Mouse (Mus musculus): Measurements from ENCODE around the gene Aff1. TPM values are rescaled to one million over a fixed set of nuclear protein-coding genes. Genes with fewer than 3 reads are reported as not detected.
A peak's percentile ranks its signal among the peaks of the same experiment; 100 is the strongest.

Aff1 gene
- total and polyA plus RNA-seq, 3 experiments: 10.5 to 46.9 (median 37.4) TPM

GRCm38 (mm10) chr5:103806851-103807578 is 114.8 kb downstream of the Aff1 start:
- no peak overlapping the region for H3K4me3 ChIP-seq
- H3K27ac ChIP-seq: peak overlapping the region; percentile 21
- intact Hi-C loops (cut with DNase I): no loop called here
- H3K36me3 ChIP-seq (ENCODE audit: control insufficient read depth, insufficient read depth, low read length): peaks cover 7% of the 10 kb centered on the region
- 0 out of 2 replicates have a peak, but pooled peaks cover 2% of the 10 kb centered on the region for H3K79me2 ChIP-seq (replicated peaks; ENCODE audit: control insufficient read depth, insufficient read depth, low read length)
- no peak overlapping the region for H3K9ac ChIP-seq (ENCODE audit: low read depth, low read length)
- H3K4me1 ChIP-seq (ENCODE audit: control insufficient read depth, insufficient read depth, low read length): peaks cover 19% of the 10 kb centered on the region
- no peak for DNase-seq
- TF ChIP-seq CTCF (IDR thresholded peaks at IDR 0.05) (no peak), POLR2A (IDR thresholded peaks at IDR 0.05; ENCODE audit: insufficient read depth, low read depth, low read length) (no peak), EP300 (IDR thresholded peaks at IDR 0.05; ENCODE audit: insufficient read depth, low read depth, low read length) (no peak)
- WGBS: 52% methylated on average over 17 of the region's 17 CpGs
- H3K27me3 ChIP-seq (ENCODE audit: control insufficient read depth, insufficient read depth, low read length): no peaks in the 10 kb centered on the region

DNA sequence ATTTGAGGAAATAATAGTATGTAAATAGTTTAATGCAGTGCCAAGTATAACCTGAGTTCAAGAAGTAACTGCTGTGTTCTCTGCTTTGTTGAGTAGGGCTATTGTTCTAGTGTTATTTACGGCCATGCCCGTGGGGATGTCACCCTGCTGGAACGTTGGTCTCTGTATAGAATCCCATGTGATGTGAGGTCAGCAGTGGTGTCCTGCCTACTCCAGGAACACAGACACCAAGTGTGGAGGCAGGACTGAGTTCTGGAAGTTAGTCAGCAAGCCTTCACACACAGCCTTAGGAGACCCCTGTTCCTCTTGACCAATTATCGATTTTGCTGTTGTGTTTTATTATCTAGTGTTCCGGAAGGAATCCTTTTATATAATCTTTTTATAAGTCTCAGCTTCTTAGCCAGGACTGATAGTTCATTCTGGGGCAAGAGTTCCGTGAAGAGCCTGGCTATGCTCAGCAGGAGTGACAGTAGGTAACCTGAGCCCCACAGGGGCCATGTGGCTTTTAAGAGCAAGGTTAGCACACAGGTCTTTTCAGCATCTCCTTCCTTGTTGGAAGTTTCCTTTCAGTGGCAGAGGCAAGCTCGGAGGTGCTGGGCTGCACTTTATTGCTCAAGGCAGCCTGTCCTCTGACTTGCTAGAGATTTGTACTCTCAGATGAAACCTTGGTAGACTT is 115.6 kb downstream of the Aff1 start:
- 46% methylated on average over 7 of the region's 7 CpGs for WGBS
- Histone ChIP-seq H3K27ac (peak overlapping the region; percentile 21), H3K79me2 (replicated peaks; ENCODE audit: control insufficient read depth, insufficient read depth, low read length) (0 out of 2 replicates have a peak, but pooled peaks cover 2% of the 10 kb centered on the region), H3K27me3 (ENCODE audit: control insufficient read depth, insufficient read depth, low read length) (no peaks in the 10 kb centered on the region), H3K9ac (ENCODE audit: low read depth, low read length) (no peak overlapping the region), H3K4me3 (no peak overlapping the region), H3K36me3 (ENCODE audit: control insufficient read depth, insufficient read depth, low read length) (peaks cover 7% of the 10 kb centered on the region), H3K4me1 (ENCODE audit: control insufficient read depth, insufficient read depth, low read length) (peaks cover 19% of the 10 kb centered on the region)
- DNase-seq: no peak
- intact Hi-C loops (cut with DNase I): loop anchor here (2.0 kb wide), 1 partner anchor 13 kb away; no protein-coding TSS in a partner anchor
- TF ChIP-seq CTCF (IDR thresholded peaks at IDR 0.05): no peak
- 0 out of 2 replicates have a peak, but pooled peaks have one; percentile 21 for TF ChIP-seq EP300 (IDR thresholded peaks at IDR 0.05; ENCODE audit: insufficient read depth, low read depth, low read length)
- no peak for TF ChIP-seq POLR2A (IDR thresholded peaks at IDR 0.05; ENCODE audit: insufficient read depth, low read depth, low read length)

- Histone ChIP-seq H3K27ac (no peak overlapping the region), H3K9ac (ENCODE audit: low read depth, low read length) (no peak overlapping the region), H3K79me2 (replicated peaks; ENCODE audit: control insufficient read depth, insufficient read depth, low read length) (peaks cover 4% of the 10 kb centered on the region; the same call in 1 of the 2 replicates), H3K4me1 (ENCODE audit: control insufficient read depth, insufficient read depth, low read length) (peaks cover 24% of the 10 kb centered on the region), H3K27me3 (ENCODE audit: control insufficient read depth, insufficient read depth, low read length) (no peaks in the 10 kb centered on the region), H3K4me3 (no peak overlapping the region), H3K36me3 (ENCODE audit: control insufficient read depth, insufficient read depth, low read length) (peaks cover 8% of the 10 kb centered on the region)
- DNase-seq: no peak
- no peak for TF ChIP-seq POLR2A (IDR thresholded peaks at IDR 0.05; ENCODE audit: insufficient read depth, low read depth, low read length)
- TF ChIP-seq CTCF (IDR thresholded peaks at IDR 0.05): no peak
- TF ChIP-seq EP300 (IDR thresholded peaks at IDR 0.05; ENCODE audit: insufficient read depth, low read depth, low read length): no peak
- intact Hi-C loops (cut with DNase I): loop anchor here (2.0 kb wide), 1 partner anchor 15 kb away; no protein-coding TSS in a partner anchor
- 86% methylated on average over 7 of the region's 7 CpGs for WGBS
These were observed 117.6 kb downstream of the Aff1 start for GRCm38 (mm10) chr5:103809674-103810330.

GRCm38 (mm10) chr5:103813291-103813690 is 121.1 kb downstream of the Aff1 start:
- DNase-seq: no peak
- Histone ChIP-seq H3K36me3 (ENCODE audit: control insufficient read depth, insufficient read depth, low read length) (peaks cover 11% of the 10 kb centered on the region; the same call in 1 of the 2 replicates), H3K27me3 (ENCODE audit: control insufficient read depth, insufficient read depth, low read length) (no peaks in the 10 kb centered on the region), H3K9ac (ENCODE audit: low read depth, low read length) (no peak overlapping the region), H3K27ac (no peak overlapping the region), H3K4me1 (ENCODE audit: control insufficient read depth, insufficient read depth, low read length) (peaks cover 16% of the 10 kb centered on the region), H3K4me3 (no peak overlapping the region), H3K79me2 (replicated peaks; ENCODE audit: control insufficient read depth, insufficient read depth, low read length) (peaks cover 5% of the 10 kb centered on the region; the same call in 1 of the 2 replicates)
- intact Hi-C loops (cut with DNase I): no loop called here
- 82% methylated on average over 5 of the region's 5 CpGs for WGBS
- TF ChIP-seq EP300 (IDR thresholded peaks at IDR 0.05; ENCODE audit: insufficient read depth, low read depth, low read length) (no peak), CTCF (IDR thresholded peaks at IDR 0.05) (no peak), POLR2A (IDR thresholded peaks at IDR 0.05; ENCODE audit: insufficient read depth, low read depth, low read length) (no peak)

DNA sequence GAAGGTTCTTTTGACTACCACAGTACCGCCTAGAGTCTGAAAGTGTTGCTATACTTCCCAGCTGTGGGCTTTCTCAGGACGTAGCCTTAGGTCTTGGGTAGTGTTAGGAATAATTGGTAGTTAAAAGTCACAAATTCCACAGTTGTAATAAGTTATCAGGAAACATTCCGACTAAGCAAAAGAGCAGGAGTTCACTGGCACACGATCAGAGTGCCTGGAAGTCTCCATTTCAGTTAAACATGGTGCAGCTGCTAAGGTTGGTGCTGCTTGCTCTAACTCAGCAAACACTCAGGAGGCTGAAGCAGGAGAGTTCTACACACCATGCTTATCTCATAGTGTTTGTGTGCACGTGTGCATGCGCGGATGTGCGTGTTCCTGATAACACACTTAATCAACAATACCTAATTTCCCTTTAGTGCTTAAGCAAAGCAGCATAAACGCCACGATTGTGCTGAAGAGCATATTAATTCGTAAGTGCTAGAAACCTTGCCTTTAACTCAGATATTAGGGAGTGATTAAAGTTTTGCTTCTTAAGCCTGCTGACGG is 121.9 kb downstream of the Aff1 start:
- 64% methylated on average over 12 of the region's 12 CpGs for WGBS
- intact Hi-C loops (cut with DNase I): no loop called here
- no peak overlapping the region for H3K9ac ChIP-seq (ENCODE audit: low read depth, low read length)

More for the DNA sequence above, 121.9 kb downstream of the Aff1 start:
- H3K36me3 ChIP-seq (ENCODE audit: control insufficient read depth, insufficient read depth, low read length): peaks cover 10% of the 10 kb centered on the region; the same call in 1 of the 2 replicates
- H3K4me1 ChIP-seq (ENCODE audit: control insufficient read depth, insufficient read depth, low read length): peaks cover 13% of the 10 kb centered on the region
- TF ChIP-seq POLR2A (IDR thresholded peaks at IDR 0.05; ENCODE audit: insufficient read depth, low read depth, low read length) (no peak), CTCF (IDR thresholded peaks at IDR 0.05) (no peak), EP300 (IDR thresholded peaks at IDR 0.05; ENCODE audit: insufficient read depth, low read depth, low read length) (no peak)
- H3K27ac ChIP-seq: peak overlapping the region; percentile 54
- H3K79me2 ChIP-seq (replicated peaks; ENCODE audit: control insufficient read depth, insufficient read depth, low read length): peaks cover 3% of the 10 kb centered on the region; the same call in 1 of the 2 replicates
- H3K27me3 ChIP-seq (ENCODE audit: control insufficient read depth, insufficient read depth, low read length): no peaks in the 10 kb centered on the region
- no peak for DNase-seq
- H3K4me3 ChIP-seq: no peak overlapping the region
